Mouse (Mus musculus) limb, embryonic 10.5 days (tissue): ENCODE measurements around the gene Rabl3. TPM values are rescaled to one million over a fixed set of nuclear protein-coding genes. Genes with fewer than 3 reads are reported as not detected.

Source experiments
- DNase-seq: peaks from one replicate; pipeline ENCODE4 v3.0.0-alpha.2; 2017; ENCODE audit warnings: low spot score
- H3K27ac ChIP-seq: fragments of 300-500 bp; sonication (generic); 2 replicates; pipeline ENCODE4 v1.5.1; 2016; ENCODE audit warnings: mild to moderate bottlenecking
- H3K27me3 ChIP-seq: fragments of 300-500 bp; sonication (generic); 2 replicates; pipeline ENCODE4 v1.6.1; 2016; ENCODE audit warnings: low read depth, mild to moderate bottlenecking; ENCODE audit not compliant: poor library complexity, severe bottlenecking
- H3K36me3 ChIP-seq: fragments of 300-500 bp; sonication (generic); 2 replicates; pipeline ENCODE4 v1.6.1; 2016; ENCODE audit warnings: mild to moderate bottlenecking, moderate library complexity
- H3K4me1 ChIP-seq: fragments of 300-500 bp; sonication (generic); 2 replicates; pipeline ENCODE4 v1.6.1; 2016
- H3K4me3 ChIP-seq: fragments of 300-500 bp; sonication (generic); 2 replicates; pipeline ENCODE4 v1.5.1; 2016; ENCODE audit warnings: mild to moderate bottlenecking, moderate library complexity
- H3K9me3 ChIP-seq: fragments of 300-500 bp; sonication (generic); replicated peaks from 2 replicates; pipeline ENCODE4 v1.6.1; 2016; ENCODE audit warnings: mild to moderate bottlenecking
- WGBS: fragments of 180-500 bp; shearing (Covaris S2); methylation state at CpG from one replicate; pipeline ENCODE4 v1.1.7; 2016; 5-methylcytosine and 5-hydroxymethylcytosine counted together
- polyA plus RNA-seq: library from polyadenylated mRNA; unstranded; fragments of >200 nt; fragmentation: Nextera tagmentation; extraction: Ambion mirVana; gene quantifications from 2 replicates; pipeline ENCODE4 v1.2.1, GENCODE M21; 2016

Rabl3 gene
- polyA plus RNA-seq: 38.9 and 39.4 TPM in 2 replicates

GRCm38 (mm10) chr16:37539611-37540580, at the start of gene Rabl3, which contains the start of gene Gtf2e1:
Gene Rabl3, plus strand, starts transcription at chr16:37539885.
Gene Gtf2e1, minus strand, starts transcription at chr16:37539789.
- Histone ChIP-seq H3K4me1 (peaks cover 15% of the 10 kb centered on the region), H3K27ac (peak within 1 kb of the TSS; percentile 98), H3K9me3 (no peaks in the 10 kb centered on the region), H3K4me3 (peak within 1 kb of the TSS; percentile 76), H3K27me3 (no peaks in the 10 kb centered on the region), H3K36me3 (peaks cover 30% of the 10 kb centered on the region)
- WGBS: 2% methylated on average over 41 of the region's 41 CpGs
- DNase-seq: peak; percentile 93

GRCm38 (mm10) chr16:37495017-37495416, 44.7 kb upstream of the Rabl3 start:
- Histone ChIP-seq H3K27ac (no peak overlapping the region), H3K9me3 (no peaks in the 10 kb centered on the region), H3K36me3 (no peaks in the 10 kb centered on the region), H3K27me3 (no peaks in the 10 kb centered on the region), H3K4me1 (no peaks in the 10 kb centered on the region), H3K4me3 (no peak overlapping the region)
- no peak for DNase-seq
- 88% methylated on average over 6 of the region's 6 CpGs for WGBS

GRCm38 (mm10) chr16:37498581-37498980, 41.1 kb upstream of the Rabl3 start:
- no peaks in the 10 kb centered on the region for H3K27me3 ChIP-seq
- no peak for DNase-seq
- H3K36me3 ChIP-seq: no peaks in the 10 kb centered on the region
- no peak overlapping the region for H3K27ac ChIP-seq
- no peaks in the 10 kb centered on the region for H3K9me3 ChIP-seq
- 83% methylated on average over 9 of the region's 9 CpGs for WGBS
- H3K4me3 ChIP-seq: no peak overlapping the region
- no peaks in the 10 kb centered on the region for H3K4me1 ChIP-seq

GRCm38 (mm10) chr16:37504517-37504916, 35.2 kb upstream of the Rabl3 start:
- Histone ChIP-seq H3K4me1 (no peaks in the 10 kb centered on the region), H3K27me3 (no peaks in the 10 kb centered on the region), H3K9me3 (no peaks in the 10 kb centered on the region), H3K36me3 (no peaks in the 10 kb centered on the region; the same call in 1 of the 2 replicates), H3K4me3 (no peak overlapping the region), H3K27ac (no peak overlapping the region)
- DNase-seq: no peak
- WGBS: 60% methylated on average over 1 of the region's 1 CpGs

GRCm38 (mm10) chr16:37506751-37507150, 32.9 kb upstream of the Rabl3 start:
- H3K4me1 ChIP-seq: no peaks in the 10 kb centered on the region
- 94% methylated on average over 9 of the region's 9 CpGs for WGBS

GRCm38 (mm10) chr16:37511489-37511888, 28.2 kb upstream of the Rabl3 start:
- no peak for DNase-seq
- Histone ChIP-seq H3K27me3 (no peaks in the 10 kb centered on the region), H3K4me1 (no peaks in the 10 kb centered on the region), H3K27ac (no peak overlapping the region), H3K9me3 (no peaks in the 10 kb centered on the region), H3K36me3 (peaks cover 65% of the 10 kb centered on the region), H3K4me3 (no peak overlapping the region)
- 96% methylated on average over 15 of the region's 15 CpGs for WGBS

More at GRCm38 (mm10) chr16:37506751-37507150, 32.9 kb upstream of the Rabl3 start:
- Histone ChIP-seq H3K27ac (no peak overlapping the region), H3K36me3 (peaks cover 19% of the 10 kb centered on the region), H3K9me3 (no peaks in the 10 kb centered on the region), H3K4me3 (no peak overlapping the region), H3K27me3 (no peaks in the 10 kb centered on the region)
- no peak for DNase-seq

- Histone ChIP-seq H3K4me3 (no peak overlapping the region), H3K36me3 (peaks cover 91% of the 10 kb centered on the region), H3K4me1 (no peaks in the 10 kb centered on the region), H3K27ac (no peak overlapping the region), H3K27me3 (no peaks in the 10 kb centered on the region), H3K9me3 (no peaks in the 10 kb centered on the region)
- no peak for DNase-seq
- WGBS: 84% methylated on average over 8 of the region's 8 CpGs
Measured at GRCm38 (mm10) chr16:37514644-37515043, 25.0 kb upstream of the Rabl3 start.

- H3K36me3 ChIP-seq: peaks cover 93% of the 10 kb centered on the region
Measured at GRCm38 (mm10) chr16:37516376-37516993, 23.2 kb upstream of the Rabl3 start.

GRCm38 (mm10) chr16:37517596-37518211, 22.0 kb upstream of the Rabl3 start:
- H3K36me3 ChIP-seq: peaks cover 93% of the 10 kb centered on the region
- no peaks in the 10 kb centered on the region for H3K9me3 ChIP-seq
- H3K27me3 ChIP-seq: no peaks in the 10 kb centered on the region
- H3K4me3 ChIP-seq: no peak overlapping the region
- no peak overlapping the region for H3K27ac ChIP-seq
- no peak for DNase-seq
- no peaks in the 10 kb centered on the region for H3K4me1 ChIP-seq
- WGBS: 95% methylated on average over 4 of the region's 4 CpGs

More at GRCm38 (mm10) chr16:37516376-37516993, 23.2 kb upstream of the Rabl3 start:
- Histone ChIP-seq H3K4me3 (no peak overlapping the region), H3K9me3 (no peaks in the 10 kb centered on the region), H3K27ac (no peak overlapping the region), H3K27me3 (no peaks in the 10 kb centered on the region), H3K4me1 (no peaks in the 10 kb centered on the region)
- WGBS: 90% methylated on average over 6 of the region's 6 CpGs
- DNase-seq: no peak

GRCm38 (mm10) chr16:37518662-37519061, 21.0 kb upstream of the Rabl3 start:
- 93% methylated on average over 2 of the region's 2 CpGs for WGBS
- Histone ChIP-seq H3K9me3 (no peaks in the 10 kb centered on the region), H3K4me3 (no peak overlapping the region), H3K36me3 (peaks cover 94% of the 10 kb centered on the region), H3K27me3 (no peaks in the 10 kb centered on the region), H3K27ac (no peak overlapping the region), H3K4me1 (no peaks in the 10 kb centered on the region)
- DNase-seq: no peak

- H3K9me3 ChIP-seq: no peaks in the 10 kb centered on the region
- H3K27ac ChIP-seq: no peak overlapping the region
- H3K4me3 ChIP-seq: no peak overlapping the region
- 93% methylated on average over 1 of the region's 1 CpGs for WGBS
- DNase-seq: no peak
- peaks cover 95% of the 10 kb centered on the region for H3K36me3 ChIP-seq
- no peaks in the 10 kb centered on the region for H3K4me1 ChIP-seq
- no peaks in the 10 kb centered on the region for H3K27me3 ChIP-seq
Measured at GRCm38 (mm10) chr16:37519721-37520120, 20.0 kb upstream of the Rabl3 start.

- Histone ChIP-seq H3K27ac (no peak overlapping the region), H3K36me3 (peaks cover 95% of the 10 kb centered on the region), H3K27me3 (no peaks in the 10 kb centered on the region), H3K4me1 (no peaks in the 10 kb centered on the region), H3K9me3 (no peaks in the 10 kb centered on the region), H3K4me3 (no peak overlapping the region)
- no peak for DNase-seq
- 96% methylated on average over 2 of the region's 2 CpGs for WGBS
Measured at GRCm38 (mm10) chr16:37520190-37521040, 19.3 kb upstream of the Rabl3 start.
